Mouse (Mus musculus): ENCODE data around the gene Ccdc90b. TPM values are rescaled to one million over a fixed set of nuclear protein-coding genes. Genes with fewer than 3 reads are reported as not detected.

Gene Ccdc90b
- total RNA-seq, 2 experiments from 2014 or later: 16.4 to 16.7 TPM

Other genes with a start within 250 kb of the Ccdc90b start
- gene Ankrd42, start 76.0 kb downstream of the Ccdc90b start, total RNA-seq (2021): under 1 TPM; 0.62 to 0.69 TPM
- gene Pcf11, start 108.8 kb downstream of the Ccdc90b start, total RNA-seq (2021): 10 to 100 TPM; 17.9 to 19.9 TPM
- 10 to 100 TPM in 1 of 2 experiments, 1 to 10 TPM in 1; 6.7 to 12.7 TPM for gene Rab30, start 180.5 kb downstream of the Ccdc90b start, total RNA-seq (2021)